8 mouse cellular contexts compared by ENCODE assay signal in the genomic region with DNA sequence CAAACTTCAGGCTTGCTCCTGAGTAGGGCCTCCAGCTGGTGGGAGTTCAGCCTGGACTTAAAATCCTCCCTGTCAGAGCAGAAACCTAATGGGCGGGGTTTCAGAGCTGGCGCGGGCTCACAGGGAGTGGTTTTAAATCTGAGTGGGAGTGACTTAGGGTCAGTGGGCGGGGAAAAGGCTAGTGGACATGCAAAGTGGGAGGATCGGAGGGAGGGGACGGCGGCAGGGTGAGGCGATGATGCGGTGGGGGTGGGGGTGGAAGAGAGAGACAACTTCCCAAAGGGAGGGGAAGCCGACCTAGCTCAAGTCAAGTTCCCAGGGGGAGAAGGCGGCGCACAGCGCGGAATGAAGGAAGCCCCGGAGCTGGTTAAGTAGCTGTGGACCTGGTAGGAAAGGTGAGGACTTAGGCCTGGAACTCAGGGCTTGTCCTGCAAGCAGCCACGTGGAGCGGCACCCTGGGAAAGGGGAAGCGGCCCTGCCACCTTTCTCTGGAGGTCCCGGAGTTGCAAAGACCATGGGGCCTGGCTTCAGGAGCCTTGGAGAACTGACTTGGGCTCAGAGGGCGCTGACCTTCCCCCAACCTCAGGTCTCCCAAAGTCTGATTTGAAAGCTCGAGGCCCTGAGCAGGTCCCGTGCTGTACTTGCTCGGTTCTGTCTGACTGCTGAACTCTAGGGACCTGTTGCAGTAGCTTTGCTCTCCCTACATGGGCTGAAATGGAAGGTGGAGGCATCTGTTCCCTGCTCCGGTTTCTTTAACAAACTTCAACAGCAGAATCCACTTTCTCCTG. TPM values are rescaled to one million over a fixed set of nuclear protein-coding genes. Genes with fewer than 3 reads are reported as not detected.
DNase-seq lines count a peak whose midpoint lies in the region; ATAC-seq and TF ChIP-seq lines count a peak whose summit lies in the region.

A gene (plus strand): TSS at position 238 of the 788 bp plus-strand sequence.

- peak within 1 kb of the TSS; percentile 66 for H3K9ac ChIP-seq in embryonic facial prominence, embryonic 14.5 days (ENCODE audit: low read depth, low read length)
- H3K9ac ChIP-seq in heart, adult 2 months (ENCODE audit: low read depth, low read length): peak within 1 kb of the TSS; percentile 69
- H3K9ac ChIP-seq in limb, embryonic 13.5 days: peak within 1 kb of the TSS; percentile 74
- no peak within 1 kb of the TSS for H3K9ac ChIP-seq in midbrain, embryonic 15.5 days

- no peak for TF ChIP-seq POLR2A in heart, adult 2 months (IDR thresholded peaks at IDR 0.05; ENCODE audit: insufficient read depth, low read depth, low read length)
- peak; percentile 43 for TF ChIP-seq POLR2A in kidney, adult 2 months (IDR thresholded peaks at IDR 0.05; ENCODE audit: low read depth, low read length)

- intact Hi-C loops in heart, adult 2 months (cut with DNase I): loop anchor here (10.0 kb wide), 1 partner anchor 219 kb away; no protein-coding TSS in a partner anchor

- 0 out of 2 replicates have a peak, but pooled peaks cover 2% of the 10 kb centered on the region for H3K79me2 ChIP-seq in heart, adult 2 months (replicated peaks; ENCODE audit: control insufficient read depth, insufficient read depth, low read length)

- no peak for TF ChIP-seq CTCF in heart, adult 2 months (IDR thresholded peaks at IDR 0.05)
- no peak for TF ChIP-seq CTCF in kidney, adult 2 months (conservative IDR thresholded peaks at IDR 0.05; ENCODE audit: insufficient read depth, insufficient read length, low read depth, low read length)

- peak; percentile 96 for DNase-seq in 3T3-L1 (ENCODE audit: low read depth, low spot score)
- DNase-seq in adrenal gland, postnatal 4 days (ENCODE audit: low spot score in 2 of 2): peak; percentile 54 to 76
- DNase-seq in embryonic facial prominence, embryonic 14.5 days (ENCODE audit: low spot score): peak; percentile 98
- DNase-seq in heart, adult 2 months: peak; percentile 90
- peak; percentile 97 for DNase-seq in kidney, adult 2 months
- DNase-seq in spleen, adult 18-20 months: peak; percentile 44 to 53

- peaks cover 5% of the 10 kb centered on the region; the same call in 1 of the 2 replicates for H3K4me1 ChIP-seq in embryonic facial prominence, embryonic 14.5 days (ENCODE audit: control insufficient read depth, insufficient read depth, low read length)
- no peaks in the 10 kb centered on the region for H3K4me1 ChIP-seq in heart, adult 2 months (ENCODE audit: control insufficient read depth, insufficient read depth, low read length)
- H3K4me1 ChIP-seq in kidney, adult 2 months (ENCODE audit: control insufficient read depth, insufficient read depth, low read length): peaks cover 11% of the 10 kb centered on the region; the same call in 1 of the 2 replicates
- H3K4me1 ChIP-seq in limb, embryonic 13.5 days: 0 out of 2 replicates have a peak, but pooled peaks cover 7% of the 10 kb centered on the region
- H3K4me1 ChIP-seq in midbrain, embryonic 15.5 days: peaks cover 10% of the 10 kb centered on the region; the same call in 1 of the 2 replicates

- H3K9me3 ChIP-seq in embryonic facial prominence, embryonic 14.5 days (ENCODE audit: control insufficient read depth, low read length): peaks cover 5% of the 10 kb centered on the region; the same call in 1 of the 2 replicates
- no peaks in the 10 kb centered on the region for H3K9me3 ChIP-seq in limb, embryonic 13.5 days
- H3K9me3 ChIP-seq in midbrain, embryonic 15.5 days: no peaks in the 10 kb centered on the region

- no peaks in the 10 kb centered on the region for H3K27me3 ChIP-seq in embryonic facial prominence, embryonic 14.5 days (replicated peaks; ENCODE audit: control insufficient read depth, insufficient read depth, low read length)
- H3K27me3 ChIP-seq in heart, adult 2 months (ENCODE audit: control insufficient read depth, insufficient read depth, low read length): no peaks in the 10 kb centered on the region
- H3K27me3 ChIP-seq in kidney, adult 2 months (replicated peaks; ENCODE audit: control insufficient read depth, insufficient read depth, low read length): no peaks in the 10 kb centered on the region
- H3K27me3 ChIP-seq in limb, embryonic 13.5 days: no peaks in the 10 kb centered on the region
- no peaks in the 10 kb centered on the region for H3K27me3 ChIP-seq in midbrain, embryonic 15.5 days (replicated peaks)

- no peak for TF ChIP-seq EP300 in heart, adult 2 months (IDR thresholded peaks at IDR 0.05; ENCODE audit: insufficient read depth, low read depth, low read length)

- H3K4me3 ChIP-seq in embryonic facial prominence, embryonic 14.5 days (ENCODE audit: low read depth, low read length): peak within 1 kb of the TSS; percentile 55
- H3K4me3 ChIP-seq in heart, adult 2 months: peak within 1 kb of the TSS; percentile 62
- H3K4me3 ChIP-seq in kidney, adult 2 months (ENCODE audit: insufficient read depth, low read depth, low read length): peak within 1 kb of the TSS; percentile 61
- peak within 1 kb of the TSS; percentile 56 for H3K4me3 ChIP-seq in limb, embryonic 13.5 days
- H3K4me3 ChIP-seq in midbrain, embryonic 15.5 days: peak within 1 kb of the TSS; percentile 36

- H3K27ac ChIP-seq in embryonic facial prominence, embryonic 14.5 days (replicated peaks; ENCODE audit: low read depth, low read length): peak within 1 kb of the TSS; percentile 77
- peak within 1 kb of the TSS; percentile 56 for H3K27ac ChIP-seq in heart, adult 2 months
- peak within 1 kb of the TSS; percentile 86 for H3K27ac ChIP-seq in kidney, adult 2 months (ENCODE audit: insufficient read depth, low read depth, low read length)
- peak within 1 kb of the TSS; percentile 44 for H3K27ac ChIP-seq in limb, embryonic 13.5 days
- no peak within 1 kb of the TSS for H3K27ac ChIP-seq in midbrain, embryonic 15.5 days

- H3K4me2 ChIP-seq in embryonic facial prominence, embryonic 14.5 days (ENCODE audit: low read depth, low read length): peak within 1 kb of the TSS; percentile 75
- peak within 1 kb of the TSS; percentile 87 for H3K4me2 ChIP-seq in limb, embryonic 13.5 days (replicated peaks)
- peak within 1 kb of the TSS; percentile 67 for H3K4me2 ChIP-seq in midbrain, embryonic 15.5 days

- no peaks in the 10 kb centered on the region for H3K36me3 ChIP-seq in embryonic facial prominence, embryonic 14.5 days (ENCODE audit: control insufficient read depth, insufficient read depth, low read length)
- no peaks in the 10 kb centered on the region; the same call in 1 of the 2 replicates for H3K36me3 ChIP-seq in heart, adult 2 months (ENCODE audit: control insufficient read depth, insufficient read depth, low read length)
- no peaks in the 10 kb centered on the region for H3K36me3 ChIP-seq in kidney, adult 2 months (ENCODE audit: control insufficient read depth, insufficient read depth, low read length)
- no peaks in the 10 kb centered on the region for H3K36me3 ChIP-seq in limb, embryonic 13.5 days
- no peaks in the 10 kb centered on the region for H3K36me3 ChIP-seq in midbrain, embryonic 15.5 days (replicated peaks)

- ATAC-seq in embryonic facial prominence, embryonic 14.5 days (ENCODE audit: low read depth): peak; percentile 97
- ATAC-seq in limb, embryonic 13.5 days (ENCODE audit: low FRiP score, low read depth): peak; percentile 96
- ATAC-seq in midbrain, embryonic 15.5 days (replicated peaks): peak; percentile 90

- 1% methylated on average over 24 of the region's 24 CpGs for WGBS in embryonic facial prominence, embryonic 14.5 days
- WGBS in heart, adult 2 months: 1% methylated on average over 24 of the region's 24 CpGs
- WGBS in kidney, adult 2 months: 1% methylated on average over 24 of the region's 24 CpGs
- WGBS in limb, embryonic 13.5 days: under 1% methylated on average over 23 of the region's 24 CpGs
- WGBS in midbrain, embryonic 15.5 days: under 1% methylated on average over 24 of the region's 24 CpGs

RNA-seq across cellular contexts. Expression of the gene that starts here (rescaled TPM):
- total RNA-seq in adrenal gland, postnatal 4 days (2021): 10 to 100 TPM; 16.2 to 20.7 TPM
- polyA plus RNA-seq in embryonic facial prominence, embryonic 14.5 days (2014; fragmentation: Nextera tagmentation; extraction: Ambion mirVana): 17.4 and 18.9 TPM in 2 replicates
- 1 to 10 TPM; 7.0 to 7.5 TPM for total RNA-seq in heart, adult 2 months (2021)
- 4.1 and 11.0 TPM in 2 replicates for polyA plus RNA-seq in heart, adult 2 months (2012; rRNA removed)
- polyA plus RNA-seq in kidney, adult 2 months (2012; rRNA removed): 262 and 276 TPM in 2 replicates
- polyA plus RNA-seq in limb, embryonic 13.5 days (2015; fragmentation: Nextera tagmentation; extraction: Ambion mirVana): 13.0 and 15.3 TPM in 2 replicates
- 4.0 and 4.6 TPM in 2 replicates for polyA plus RNA-seq in midbrain, embryonic 15.5 days (2015; fragmentation: Nextera tagmentation; extraction: Ambion mirVana)

Comparison
In these comparisons a context has a peak if more than half of its experiments do, and no peak if none do; other contexts are left out.
1. RNA of the gene that starts here (polyA plus RNA-seq): 262 to 276 TPM in kidney, adult 2 months; 17.4 to 18.9 TPM in embryonic facial prominence, embryonic 14.5 days, 13.0 to 15.3 TPM in limb, embryonic 13.5 days, 4.0 to 4.6 TPM in midbrain, embryonic 15.5 days and 4.1 to 11.0 TPM in heart, adult 2 months; every median in the first group is over 10 times any median in the second.
2. Peak in every context shown above with its lines, with median percentiles within 50 percentile points of each other: DNase-seq, ATAC-seq, H3K4me2 ChIP-seq and H3K4me3 ChIP-seq.